Mouse (Mus musculus): ENCODE results near the gene Taf13. TPM values are rescaled to one million over a fixed set of nuclear protein-coding genes. Genes with fewer than 3 reads are reported as not detected.

Gene Taf13
- total and polyA plus RNA-seq, 3 experiments = 1.1 to 22.2 (median 14.4) TPM

DNA sequence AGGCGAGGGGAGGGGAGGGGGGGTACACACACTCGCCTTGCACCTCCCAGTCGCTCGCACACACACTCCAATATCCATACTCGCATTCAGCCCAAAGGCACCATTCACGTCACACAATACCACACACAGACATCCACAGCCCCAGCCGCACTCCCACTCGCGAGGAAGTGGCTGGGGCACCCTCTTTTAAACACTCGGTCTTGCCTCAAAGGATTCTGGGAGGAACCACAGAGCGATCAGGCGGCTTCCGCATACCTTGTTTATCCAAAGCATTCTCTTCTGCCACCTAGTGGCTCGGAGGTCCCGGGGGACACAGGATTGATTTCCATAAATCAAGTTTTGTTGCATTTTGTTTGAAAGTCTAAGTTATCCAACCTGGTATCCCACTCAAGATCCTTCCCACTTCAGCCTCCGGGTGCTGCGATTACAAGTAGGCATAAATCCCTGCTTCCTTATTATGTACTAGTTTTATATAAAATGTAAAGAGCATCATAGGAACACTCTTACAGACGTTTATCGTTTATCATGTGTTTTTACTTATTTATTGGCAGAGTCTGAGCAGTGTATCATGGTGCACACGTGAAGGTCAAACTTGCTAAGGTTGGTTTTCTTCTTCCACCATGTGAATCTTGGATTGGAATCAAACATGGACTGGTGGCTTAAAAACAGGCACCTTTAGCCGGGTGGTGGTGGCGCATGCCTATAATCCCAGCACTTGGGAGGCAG lies 16.7 kb upstream of the Taf13 start:
- peaks cover 6% of the 10 kb centered on the region; the same call in 1 of the 2 replicates for H3K27me3 ChIP-seq (ENCODE audit: insufficient read depth, low read length)
- peaks cover 32% of the 10 kb centered on the region for H3K36me3 ChIP-seq (replicated peaks)
- TF ChIP-seq GATA2 (IDR thresholded peaks at IDR 0.05; ENCODE audit: borderline replicate concordance, low read depth, low read length) (no peak), POLR2AphosphoS5 (IDR thresholded peaks at IDR 0.05; ENCODE audit: insufficient replicate concordance, low read depth, low read length) (peak; percentile 98), CTCF (IDR thresholded peaks at IDR 0.05; ENCODE audit: low read depth, low read length) (peak; percentile 68; the same call in 1 of the 2 replicates)
- H3K4me3 ChIP-seq (ENCODE audit: low read depth, low read length) = peak overlapping the region; percentile 88
- DNase-seq (ENCODE audit: low spot score) (peak; percentile 95), ATAC-seq (ENCODE audit: extremely low read depth, insufficient number of reproducible peaks, low FRiP score, poor library complexity, severe bottlenecking) (peak; percentile 94)
- peaks cover 17% of the 10 kb centered on the region for H3K4me1 ChIP-seq (ENCODE audit: insufficient read depth, low read depth, low read length)
- H3K9me3 ChIP-seq (replicated peaks) = no peaks in the 10 kb centered on the region

DNA sequence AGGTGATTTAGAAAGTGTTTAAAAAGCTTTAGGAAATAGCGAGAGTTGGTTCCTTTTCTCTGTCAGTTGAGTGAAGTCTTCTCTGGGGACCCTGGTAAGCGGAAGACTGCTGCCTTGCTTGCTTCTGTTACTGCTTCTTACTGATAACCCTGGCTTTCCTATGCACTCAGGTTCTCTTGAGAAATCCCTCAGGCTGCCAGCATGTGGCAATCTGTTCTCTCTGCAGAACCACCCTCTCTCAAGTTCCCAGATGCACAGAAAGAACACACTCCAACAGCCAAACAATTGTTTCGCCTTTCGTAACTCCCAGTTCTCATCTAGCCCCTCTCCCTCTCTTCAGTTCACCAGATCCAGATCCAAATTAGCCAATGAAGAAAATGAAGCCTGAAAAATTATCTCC lies 13.6 kb upstream of the Taf13 start:
- H3K9me3 ChIP-seq (replicated peaks) = no peaks in the 10 kb centered on the region
- H3K27me3 ChIP-seq (ENCODE audit: insufficient read depth, low read length) = no peaks in the 10 kb centered on the region
- no peak for TF ChIP-seq TAL1 (conservative IDR thresholded peaks at IDR 0.05; ENCODE audit: low read depth, low read length)
- no peak for TF ChIP-seq GATA2 (IDR thresholded peaks at IDR 0.05; ENCODE audit: borderline replicate concordance, low read depth, low read length)
- no peak for TF ChIP-seq GATA1 (IDR thresholded peaks at IDR 0.05; ENCODE audit: borderline replicate concordance, low read length)
- TF ChIP-seq CTCF (IDR thresholded peaks at IDR 0.05; ENCODE audit: low read depth, low read length) = no peak
- no peak for TF ChIP-seq POLR2AphosphoS5 (IDR thresholded peaks at IDR 0.05; ENCODE audit: insufficient replicate concordance, low read depth, low read length)
- H3K4me1 ChIP-seq (ENCODE audit: insufficient read depth, low read depth, low read length) = peaks cover 36% of the 10 kb centered on the region
- H3K4me3 ChIP-seq (ENCODE audit: low read depth, low read length) = no peak overlapping the region
- DNase-seq (ENCODE audit: low spot score) (no peak), ATAC-seq (ENCODE audit: extremely low read depth, insufficient number of reproducible peaks, low FRiP score, poor library complexity, severe bottlenecking) (no peak)
- H3K36me3 ChIP-seq (replicated peaks) = peaks cover 44% of the 10 kb centered on the region

DNA sequence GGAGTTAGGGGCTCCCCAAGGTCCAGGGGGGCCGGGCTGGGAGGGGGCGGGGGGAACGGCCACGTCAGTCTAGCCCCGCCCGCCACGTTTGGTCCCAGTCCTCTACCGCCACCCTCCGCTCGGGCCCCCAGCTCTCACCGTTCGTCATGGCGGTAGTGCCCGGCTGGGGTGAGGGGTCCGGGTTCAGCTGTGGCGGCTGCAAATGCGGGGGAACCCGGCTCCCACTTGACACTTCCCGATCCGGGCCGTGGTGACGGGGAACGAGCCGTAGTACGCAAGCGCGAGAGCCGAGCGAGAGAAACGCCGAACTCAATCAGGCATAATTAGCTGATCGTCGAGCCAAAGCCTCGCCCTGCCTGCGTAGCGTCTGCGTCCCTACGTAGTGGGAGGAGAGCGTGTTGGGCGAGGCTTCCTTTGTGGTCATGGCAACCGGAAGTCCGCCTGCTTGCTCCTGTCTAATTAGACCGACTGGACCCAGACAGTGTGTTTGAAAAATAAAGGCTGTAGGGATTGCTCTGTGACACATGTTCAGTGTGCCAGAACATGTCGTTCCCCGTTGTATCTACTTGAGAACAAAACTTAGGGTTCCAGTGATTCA lies 9.3 kb upstream of the Taf13 start, which contains the start of gene Tmem167b:
TSS of gene Tmem167b (minus strand) at position 334 of the 598 bp plus-strand sequence.
- Histone ChIP-seq H3K4me1 (ENCODE audit: insufficient read depth, low read depth, low read length) (peaks cover 41% of the 10 kb centered on the region), H3K4me3 (ENCODE audit: low read depth, low read length) (peak within 1 kb of the TSS; percentile 84), H3K36me3 (replicated peaks) (peaks cover 35% of the 10 kb centered on the region), H3K27me3 (ENCODE audit: insufficient read depth, low read length) (no peaks in the 10 kb centered on the region), H3K9me3 (replicated peaks) (no peaks in the 10 kb centered on the region)
- TF ChIP-seq TAL1 (conservative IDR thresholded peaks at IDR 0.05; ENCODE audit: low read depth, low read length) = no peak
- TF ChIP-seq POLR2AphosphoS5 (IDR thresholded peaks at IDR 0.05; ENCODE audit: insufficient replicate concordance, low read depth, low read length) = no peak
- TF ChIP-seq GATA2 (IDR thresholded peaks at IDR 0.05; ENCODE audit: borderline replicate concordance, low read depth, low read length) = no peak
- TF ChIP-seq GATA1 (IDR thresholded peaks at IDR 0.05; ENCODE audit: borderline replicate concordance, low read length) = no peak
- no peak for TF ChIP-seq CTCF (IDR thresholded peaks at IDR 0.05; ENCODE audit: low read depth, low read length)
- ATAC-seq (ENCODE audit: extremely low read depth, insufficient number of reproducible peaks, low FRiP score, poor library complexity, severe bottlenecking) (peak; percentile 98), DNase-seq (ENCODE audit: low spot score) (peak; percentile 84)

DNA sequence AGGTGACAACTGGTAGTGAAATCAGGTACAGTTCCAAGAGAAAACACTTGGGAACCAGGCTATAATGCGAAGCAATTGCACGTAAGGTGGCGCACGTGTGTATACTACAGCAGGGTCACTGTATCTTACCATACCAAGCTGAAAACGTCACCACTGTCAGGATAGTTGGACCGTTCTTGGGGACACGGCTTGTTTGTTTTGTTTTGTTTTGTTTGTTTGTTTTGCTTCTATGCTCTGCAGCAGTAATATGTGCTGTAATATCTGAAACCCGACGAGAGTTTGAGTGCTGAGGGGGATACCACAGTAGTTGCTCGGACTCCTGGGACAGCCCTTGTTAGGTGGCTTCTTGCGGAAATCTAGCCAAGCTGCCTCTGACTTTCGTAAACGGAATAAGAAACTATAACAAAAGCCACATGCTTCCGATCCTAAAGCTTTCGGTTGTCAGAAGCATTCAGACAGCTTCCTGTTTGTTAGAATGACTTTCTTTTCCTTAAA lies 8.7 kb upstream of the Taf13 start:
- Histone ChIP-seq H3K27me3 (ENCODE audit: insufficient read depth, low read length) (peaks cover 2% of the 10 kb centered on the region), H3K4me1 (ENCODE audit: insufficient read depth, low read depth, low read length) (peaks cover 41% of the 10 kb centered on the region), H3K4me3 (ENCODE audit: low read depth, low read length) (peak overlapping the region; percentile 84), H3K9me3 (replicated peaks) (no peaks in the 10 kb centered on the region), H3K36me3 (replicated peaks) (peaks cover 31% of the 10 kb centered on the region)
- DNase-seq (ENCODE audit: low spot score) = no peak
- peak; percentile 55 for ATAC-seq (ENCODE audit: extremely low read depth, insufficient number of reproducible peaks, low FRiP score, poor library complexity, severe bottlenecking)
- TF ChIP-seq CTCF (IDR thresholded peaks at IDR 0.05; ENCODE audit: low read depth, low read length) (0 out of 2 replicates have a peak, but pooled peaks have one; percentile 8), POLR2AphosphoS5 (IDR thresholded peaks at IDR 0.05; ENCODE audit: insufficient replicate concordance, low read depth, low read length) (no peak), GATA2 (IDR thresholded peaks at IDR 0.05; ENCODE audit: borderline replicate concordance, low read depth, low read length) (no peak), GATA1 (IDR thresholded peaks at IDR 0.05; ENCODE audit: borderline replicate concordance, low read length) (no peak), TAL1 (conservative IDR thresholded peaks at IDR 0.05; ENCODE audit: low read depth, low read length) (no peak)

DNA sequence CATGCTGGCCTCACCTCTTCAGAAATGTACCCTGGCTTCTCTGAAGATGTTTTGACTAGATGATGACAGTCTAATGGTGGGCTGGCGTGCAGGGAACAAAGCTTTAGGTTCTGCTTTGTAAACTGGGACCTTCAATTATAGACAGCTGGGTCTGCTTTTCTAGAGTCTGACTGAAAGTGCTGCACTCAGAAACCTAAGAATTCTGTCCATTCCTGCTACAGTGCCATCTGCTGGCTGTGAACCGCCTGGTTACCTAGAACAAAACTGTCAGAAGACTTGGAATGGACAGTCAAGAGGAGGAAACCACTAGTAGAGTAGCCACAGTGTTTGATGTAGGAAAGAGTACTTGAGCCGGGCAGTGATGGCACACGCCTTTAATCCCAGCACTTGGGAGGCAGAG lies 8.2 kb upstream of the Taf13 start:
- TF ChIP-seq CTCF (IDR thresholded peaks at IDR 0.05; ENCODE audit: low read depth, low read length) = peak; percentile 22
- TF ChIP-seq TAL1 (conservative IDR thresholded peaks at IDR 0.05; ENCODE audit: low read depth, low read length) = no peak
- TF ChIP-seq GATA1 (IDR thresholded peaks at IDR 0.05; ENCODE audit: borderline replicate concordance, low read length) = no peak
- no peak for TF ChIP-seq GATA2 (IDR thresholded peaks at IDR 0.05; ENCODE audit: borderline replicate concordance, low read depth, low read length)
- no peak for TF ChIP-seq POLR2AphosphoS5 (IDR thresholded peaks at IDR 0.05; ENCODE audit: insufficient replicate concordance, low read depth, low read length)
- DNase-seq (ENCODE audit: low spot score) (peak; percentile 69), ATAC-seq (ENCODE audit: extremely low read depth, insufficient number of reproducible peaks, low FRiP score, poor library complexity, severe bottlenecking) (peak; percentile 26; the same call in 1 of the 2 replicates)
- peaks cover 5% of the 10 kb centered on the region for H3K27me3 ChIP-seq (ENCODE audit: insufficient read depth, low read length)
- peak overlapping the region; percentile 84 for H3K4me3 ChIP-seq (ENCODE audit: low read depth, low read length)
- H3K9me3 ChIP-seq (replicated peaks) = no peaks in the 10 kb centered on the region
- H3K4me1 ChIP-seq (ENCODE audit: insufficient read depth, low read depth, low read length) = peaks cover 42% of the 10 kb centered on the region
- peaks cover 26% of the 10 kb centered on the region for H3K36me3 ChIP-seq (replicated peaks)
